Mouse (Mus musculus): ENCODE data around the gene Clec18a. TPM values are rescaled to one million over a fixed set of nuclear protein-coding genes. Genes with fewer than 3 reads are reported as not detected.
"Not testable (repeated sequence)": the region's sequence is repeated elsewhere in the genome, so short reads cannot be mapped to it uniquely, and the experiment has no call there.

Clec18a gene
- total and polyA plus RNA-seq, 2 experiments from 2014 or later, result 0.58 TPM; not detected in 1

- H3K27ac ChIP-seq, result no peak overlapping the region
- H3K9ac ChIP-seq (replicated peaks; ENCODE audit: low read length), result no peak overlapping the region
- TF ChIP-seq CTCF (IDR thresholded peaks at IDR 0.05; ENCODE audit: low read depth), result no peak
- H3K4me2 ChIP-seq (ENCODE audit: low read depth, low read length), result no peak overlapping the region
- no peaks in the 10 kb centered on the region for H3K9me3 ChIP-seq (ENCODE audit: low read length)
- ATAC-seq (no peak), DNase-seq (ENCODE audit: low spot score) (no peak)
- H3K36me3 ChIP-seq (ENCODE audit: insufficient read depth, low read length), result no peaks in the 10 kb centered on the region
- H3K4me3 ChIP-seq (ENCODE audit: low read length), result no peak overlapping the region
- H3K4me1 ChIP-seq (ENCODE audit: insufficient read depth, low read length), result no peaks in the 10 kb centered on the region
- H3K27me3 ChIP-seq (ENCODE audit: insufficient read depth, low read length), result no peaks in the 10 kb centered on the region
- WGBS, result 81% methylated on average over 7 of the region's 7 CpGs
Observed at GRCm38 (mm10) chr8:111091706-111092105, 520 bp downstream of the Clec18a start.

- H3K4me3 ChIP-seq (ENCODE audit: low read length), result no peak overlapping the region
- no peaks in the 10 kb centered on the region for H3K27me3 ChIP-seq (ENCODE audit: insufficient read depth, low read length)
- WGBS, result 0% methylated on average over 2 of the region's 2 CpGs
- no peak overlapping the region for H3K27ac ChIP-seq
- H3K9ac ChIP-seq (replicated peaks; ENCODE audit: low read length), result no peak overlapping the region
- DNase-seq (ENCODE audit: low spot score), result peak; percentile 89
- TF ChIP-seq CTCF (IDR thresholded peaks at IDR 0.05; ENCODE audit: low read depth), result peak; percentile 87
- no peaks in the 10 kb centered on the region for H3K4me1 ChIP-seq (ENCODE audit: insufficient read depth, low read length)
- no peak overlapping the region for H3K4me2 ChIP-seq (ENCODE audit: low read depth, low read length)
- ATAC-seq, result peak; percentile 55; the same call in 1 of the 2 replicates
- H3K36me3 ChIP-seq (ENCODE audit: insufficient read depth, low read length), result no peaks in the 10 kb centered on the region
- H3K9me3 ChIP-seq (ENCODE audit: low read length), result no peaks in the 10 kb centered on the region
Observed at GRCm38 (mm10) chr8:111090126-111090525, 2.1 kb downstream of the Clec18a start.

GRCm38 (mm10) chr8:111083936-111084335, 8.3 kb downstream of the Clec18a start:
- not testable (repeated sequence) for H3K9ac ChIP-seq (replicated peaks; ENCODE audit: low read length); DNase-seq (ENCODE audit: low spot score); H3K27ac ChIP-seq; H3K36me3 ChIP-seq (ENCODE audit: insufficient read depth, low read length); H3K27me3 ChIP-seq (ENCODE audit: insufficient read depth, low read length); H3K4me1 ChIP-seq (ENCODE audit: insufficient read depth, low read length); H3K4me2 ChIP-seq (ENCODE audit: low read depth, low read length); ATAC-seq; H3K4me3 ChIP-seq (ENCODE audit: low read length); H3K9me3 ChIP-seq (ENCODE audit: low read length)
- 96% methylated on average over 5 of the region's 5 CpGs for WGBS

- no peaks in the 10 kb centered on the region for H3K27me3 ChIP-seq (ENCODE audit: insufficient read depth, low read length)
- H3K4me2 ChIP-seq (ENCODE audit: low read depth, low read length), result no peak overlapping the region
- H3K4me1 ChIP-seq (ENCODE audit: insufficient read depth, low read length), result no peaks in the 10 kb centered on the region
- no peak overlapping the region for H3K4me3 ChIP-seq (ENCODE audit: low read length)
- no peak for TF ChIP-seq CTCF (IDR thresholded peaks at IDR 0.05; ENCODE audit: low read depth)
- peak; percentile 13 for DNase-seq (ENCODE audit: low spot score)
- H3K9me3 ChIP-seq (ENCODE audit: low read length), result no peaks in the 10 kb centered on the region
- ATAC-seq, result no peak
- H3K9ac ChIP-seq (replicated peaks; ENCODE audit: low read length), result no peak overlapping the region
- H3K27ac ChIP-seq, result no peak overlapping the region
- H3K36me3 ChIP-seq (ENCODE audit: insufficient read depth, low read length), result no peaks in the 10 kb centered on the region
- WGBS, result 51% methylated on average over 12 of the region's 12 CpGs
Observed at GRCm38 (mm10) chr8:111081580-111082258, 10.5 kb downstream of the Clec18a start.

GRCm38 (mm10) chr8:111079861-111080271, 12.4 kb downstream of the Clec18a start:
- DNase-seq (ENCODE audit: low spot score), result peak; percentile 42
- no peak for ATAC-seq
- peak; percentile 50 for TF ChIP-seq CTCF (IDR thresholded peaks at IDR 0.05; ENCODE audit: low read depth)
- Histone ChIP-seq H3K36me3 (ENCODE audit: insufficient read depth, low read length) (no peaks in the 10 kb centered on the region), H3K4me1 (ENCODE audit: insufficient read depth, low read length) (no peaks in the 10 kb centered on the region), H3K9ac (replicated peaks; ENCODE audit: low read length) (no peak overlapping the region), H3K27me3 (ENCODE audit: insufficient read depth, low read length) (no peaks in the 10 kb centered on the region), H3K9me3 (ENCODE audit: low read length) (no peaks in the 10 kb centered on the region), H3K4me3 (ENCODE audit: low read length) (no peak overlapping the region), H3K27ac (no peak overlapping the region), H3K4me2 (ENCODE audit: low read depth, low read length) (no peak overlapping the region)
- 24% methylated on average over 6 of the region's 6 CpGs for WGBS

- ATAC-seq (no peak), DNase-seq (ENCODE audit: low spot score) (no peak)
- Histone ChIP-seq H3K4me2 (ENCODE audit: low read depth, low read length) (no peak overlapping the region), H3K27ac (no peak overlapping the region), H3K4me1 (ENCODE audit: insufficient read depth, low read length) (no peaks in the 10 kb centered on the region), H3K4me3 (ENCODE audit: low read length) (no peak overlapping the region), H3K9ac (replicated peaks; ENCODE audit: low read length) (no peak overlapping the region), H3K9me3 (ENCODE audit: low read length) (no peaks in the 10 kb centered on the region), H3K27me3 (ENCODE audit: insufficient read depth, low read length) (no peaks in the 10 kb centered on the region), H3K36me3 (ENCODE audit: insufficient read depth, low read length) (no peaks in the 10 kb centered on the region)
- TF ChIP-seq CTCF (IDR thresholded peaks at IDR 0.05; ENCODE audit: low read depth), result no peak
- 45% methylated on average over 5 of the region's 5 CpGs for WGBS
Observed at GRCm38 (mm10) chr8:111079461-111079860, 12.8 kb downstream of the Clec18a start.

- DNase-seq (ENCODE audit: low spot score) (no peak), ATAC-seq (no peak)
- H3K27me3 ChIP-seq (ENCODE audit: insufficient read depth, low read length), result no peaks in the 10 kb centered on the region
- 71% methylated on average over 3 of the region's 3 CpGs for WGBS
- no peaks in the 10 kb centered on the region for H3K4me1 ChIP-seq (ENCODE audit: insufficient read depth, low read length)
- H3K4me2 ChIP-seq (ENCODE audit: low read depth, low read length), result no peak overlapping the region
- no peak overlapping the region for H3K9ac ChIP-seq (replicated peaks; ENCODE audit: low read length)
- H3K27ac ChIP-seq, result no peak overlapping the region
- H3K9me3 ChIP-seq (ENCODE audit: low read length), result no peaks in the 10 kb centered on the region
- no peak for TF ChIP-seq CTCF (IDR thresholded peaks at IDR 0.05; ENCODE audit: low read depth)
- H3K36me3 ChIP-seq (ENCODE audit: insufficient read depth, low read length), result no peaks in the 10 kb centered on the region
- H3K4me3 ChIP-seq (ENCODE audit: low read length), result no peak overlapping the region
Observed at GRCm38 (mm10) chr8:111075926-111076325, 16.3 kb downstream of the Clec18a start.

GRCm38 (mm10) chr8:111068660-111069059, 23.6 kb downstream of the Clec18a start:
- not testable (repeated sequence) for H3K4me2 ChIP-seq (ENCODE audit: low read depth, low read length); H3K4me3 ChIP-seq (ENCODE audit: low read length); H3K4me1 ChIP-seq (ENCODE audit: insufficient read depth, low read length); H3K27ac ChIP-seq; H3K9me3 ChIP-seq (ENCODE audit: low read length); H3K36me3 ChIP-seq (ENCODE audit: insufficient read depth, low read length); ATAC-seq; DNase-seq (ENCODE audit: low spot score); H3K9ac ChIP-seq (replicated peaks; ENCODE audit: low read length); H3K27me3 ChIP-seq (ENCODE audit: insufficient read depth, low read length)
- WGBS, result 91% methylated on average over 9 of the region's 9 CpGs

All from hindbrain, postnatal 0 days (tissue).